Mouse (Mus musculus): ENCODE data around the gene Nifk.

- TF ChIP-seq POLR2A (IDR thresholded peaks at IDR 0.05; ENCODE audit: low read depth, low read length), result no peak
- no peak for TF ChIP-seq CTCF (IDR thresholded peaks at IDR 0.05; ENCODE audit: borderline replicate concordance, insufficient read depth, low read length)
These were observed 29.3 kb upstream of the Nifk start for GRCm38 (mm10) chr1:118292291-118292690.

Measured in embryonic fibroblast, embryonic 13.5 days (primary cell).